Mouse (Mus musculus) liver, embryonic 14.5 days (tissue): Measurements from ENCODE around the gene Mrgprd. TPM values are rescaled to one million over a fixed set of nuclear protein-coding genes. Genes with fewer than 3 reads are reported as not detected.

Experiments
- ATAC-seq: fragments of 200-750 bp; cut with Nextera tagmentation; 2 replicates; pipeline ENCODE4 v1.8.0; 2017; ENCODE audit warnings: moderate number of reproducible peaks, mild to moderate bottlenecking, moderate library complexity; ENCODE audit not compliant: insufficient read depth
- DNase-seq, 3 experiments: peaks; one replicate each; pipeline ENCODE4 v3.0.0-alpha.2; 2012 to 2013; ENCODE audit warnings: low read depth in 3 of 3, low spot score in 3 of 3
- H3K27ac ChIP-seq: fragments of 300-500 bp; sonication (generic); 2 replicates; pipeline ENCODE4 v1.5.1; 2014; ENCODE audit warnings: moderate library complexity, mild to moderate bottlenecking, control low read depth, inconsistent platforms
- H3K27me3 ChIP-seq: fragments of 300-500 bp; sonication (generic); 2 replicates; pipeline ENCODE4 v1.6.1; 2014; ENCODE audit warnings: mild to moderate bottlenecking, low read length, moderate library complexity; ENCODE audit not compliant: control insufficient read depth, insufficient read depth
- H3K36me3 ChIP-seq: fragments of 300-500 bp; sonication (generic); replicated peaks from 2 replicates; pipeline ENCODE4 v1.6.1; 2014; ENCODE audit warnings: low read depth; ENCODE audit not compliant: control insufficient read depth, insufficient read depth
- H3K4me1 ChIP-seq, 2 experiments: fragments of 200-500 bp in 1 of 2; fragments of 300-500 bp in 1 of 2; sonication (generic) in 1 of 2; replicated peaks; 2 replicates each; pipeline ENCODE4 v1.6.1; 2012 to 2014; ENCODE audit warnings: antibody characterized with exemption in 1 of 2, inconsistent platforms in 1 of 2, low read length in 1 of 2; ENCODE audit not compliant: control insufficient read depth in 2 of 2, insufficient read depth in 2 of 2
- H3K4me2 ChIP-seq: fragments of 300-500 bp; sonication (generic); 2 replicates; pipeline ENCODE4 v1.6.1; 2014; ENCODE audit warnings: low read depth, mild to moderate bottlenecking, control low read depth, moderate library complexity
- H3K4me3 ChIP-seq, 2 experiments: fragments of 200-500 bp in 1 of 2; fragments of 300-500 bp in 1 of 2; sonication (generic) in 1 of 2; 2 replicates each; pipeline ENCODE4 v1.5.1; 2012 to 2014; ENCODE audit warnings: low read depth in 2 of 2, low read length in 2 of 2, mild to moderate bottlenecking in 2 of 2, control low read depth in 1 of 2, inconsistent platforms in 1 of 2, moderate library complexity in 1 of 2; ENCODE audit not compliant: insufficient read depth in 1 of 2
- H3K9ac ChIP-seq: fragments of 300-500 bp; sonication (generic); replicated peaks from 2 replicates; pipeline ENCODE4 v1.6.1; 2014; ENCODE audit warnings: mild to moderate bottlenecking, control low read depth, moderate library complexity
- H3K9me3 ChIP-seq: fragments of 300-500 bp; sonication (generic); 2 replicates; pipeline ENCODE4 v1.6.1; 2016; ENCODE audit warnings: low read length, mixed read lengths; ENCODE audit not compliant: control insufficient read depth
- CTCF ChIP-seq: IDR thresholded peaks from 2 replicates; pipeline ENCODE4 v1.5.1; 2016; ENCODE audit warnings: antibody characterized with exemption, low read depth, control low read depth
- EP300 ChIP-seq: IDR thresholded peaks from 2 replicates; pipeline ENCODE4 v1.6.1; 2016; ENCODE audit warnings: antibody characterized with exemption, low read depth
- WGBS: fragments of 180-500 bp; shearing (Covaris S2); extraction: QIAGEN DNeasy Blood & Tissue Kit; methylation state at CpG from one replicate; pipeline ENCODE4 v1.1.7; 2014; ENCODE audit not compliant: insufficient replicate concordance; 5-methylcytosine and 5-hydroxymethylcytosine counted together
- polyA plus RNA-seq, 2 experiments: library from polyadenylated mRNA; depleted of rRNA in 1 of 2; stranded (reverse) in 1 of 2; unstranded in 1 of 2; fragments of >200 nt; fragmentation: Nextera tagmentation in 1 of 2; extraction: Ambion mirVana in 1 of 2; gene quantifications; 2 replicates each; pipeline versions ENCODE4 v1.2.1 to v1.2.3; 2012 to 2014

Mrgprd gene
- polyA plus RNA-seq (2012; rRNA removed): not detected in 2 replicates
- not detected in 2 replicates for polyA plus RNA-seq (2014; fragmentation: Nextera tagmentation; extraction: Ambion mirVana)

DNA sequence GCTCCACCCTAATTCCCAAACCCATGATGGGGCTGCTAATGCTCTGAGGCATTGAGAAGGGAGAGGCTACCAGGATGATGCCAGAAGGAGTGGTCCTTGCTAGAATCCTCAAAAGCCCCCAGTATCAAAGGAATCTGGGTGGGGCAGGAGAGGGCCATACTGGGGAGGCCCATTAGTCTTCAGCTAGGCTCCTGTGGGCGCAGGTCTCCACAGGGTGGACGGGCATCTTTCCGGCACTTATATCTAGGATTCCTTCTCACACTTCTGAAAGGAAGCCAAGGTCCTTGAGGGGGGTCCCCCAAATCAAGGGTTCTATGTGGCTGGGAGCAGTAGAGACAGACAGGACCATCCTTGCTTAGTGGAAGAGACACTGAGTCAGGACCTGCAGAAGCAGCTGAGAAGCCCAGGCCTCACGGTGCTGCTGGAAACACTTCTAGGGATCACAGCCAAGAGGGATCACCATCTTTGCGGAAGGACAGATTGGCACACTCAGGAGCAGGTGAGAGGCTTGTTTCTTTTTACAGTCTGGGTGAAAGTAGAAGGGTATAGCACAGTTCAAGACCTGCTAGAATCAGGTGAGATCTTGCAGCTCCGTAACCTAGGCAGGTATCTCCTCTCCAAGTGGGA lies at the start of gene Mrgprd:
Gene Mrgprd (plus strand): TSS at position 51 of the 627 bp plus-strand sequence.
- no peak for TF ChIP-seq CTCF
- TF ChIP-seq EP300: no peak
- no peak within 1 kb of the TSS for H3K27ac ChIP-seq
- H3K9me3 ChIP-seq: no peaks in the 10 kb centered on the region
- no peaks in the 10 kb centered on the region for H3K27me3 ChIP-seq
- 67% methylated on average over 6 of the region's 6 CpGs for WGBS
- H3K36me3 ChIP-seq: no peaks in the 10 kb centered on the region
- DNase-seq: no peak
- H3K4me3 ChIP-seq: no peak within 1 kb of the TSS
- no peaks in the 10 kb centered on the region for H3K4me1 ChIP-seq
- no peak within 1 kb of the TSS for H3K4me2 ChIP-seq
- no peak within 1 kb of the TSS for H3K9ac ChIP-seq
- no peak for ATAC-seq

- DNase-seq (no peak), ATAC-seq (no peak)
- WGBS: 66% methylated on average over 2 of the region's 2 CpGs
- Histone ChIP-seq H3K4me3 (no peak overlapping the region), H3K9ac (no peak overlapping the region), H3K27me3 (no peaks in the 10 kb centered on the region), H3K4me1 (no peaks in the 10 kb centered on the region), H3K4me2 (no peak overlapping the region), H3K27ac (no peak overlapping the region), H3K9me3 (no peaks in the 10 kb centered on the region), H3K36me3 (no peaks in the 10 kb centered on the region)
- TF ChIP-seq EP300 (no peak), CTCF (no peak)
These were observed 48.6 kb upstream of the Mrgprd start for GRCm38 (mm10) chr7:145266011-145266410.

DNA sequence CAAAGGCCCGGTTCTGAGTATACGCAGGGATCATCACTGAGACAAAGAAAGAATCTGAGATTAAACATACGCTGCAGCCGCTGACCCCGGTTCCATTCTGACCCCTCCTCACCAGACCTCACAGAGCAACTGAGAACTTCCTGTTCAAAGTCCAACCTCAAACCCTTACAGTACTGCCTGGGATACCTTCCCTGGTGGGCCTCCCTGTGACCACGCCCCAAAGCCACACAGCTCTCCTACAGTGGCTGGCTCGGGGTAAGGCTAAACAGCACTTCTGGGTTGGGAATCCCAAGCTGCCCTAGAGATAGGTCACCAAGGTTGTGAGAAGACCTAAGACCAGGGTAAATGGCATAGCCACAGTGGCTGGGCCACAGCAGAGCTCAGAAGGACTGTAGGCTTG lies 45.7 kb upstream of the Mrgprd start:
- Histone ChIP-seq H3K9ac (no peak overlapping the region), H3K27ac (no peak overlapping the region), H3K4me1 (no peaks in the 10 kb centered on the region), H3K27me3 (no peaks in the 10 kb centered on the region), H3K4me2 (no peak overlapping the region), H3K36me3 (no peaks in the 10 kb centered on the region), H3K4me3 (no peak overlapping the region), H3K9me3 (no peaks in the 10 kb centered on the region)
- ATAC-seq (no peak), DNase-seq (no peak)
- 64% methylated on average over 7 of the region's 7 CpGs for WGBS
- TF ChIP-seq CTCF: no peak
- TF ChIP-seq EP300: no peak

- H3K36me3 ChIP-seq: no peaks in the 10 kb centered on the region
- no peak for ATAC-seq
- TF ChIP-seq EP300 (no peak), CTCF (no peak)
- H3K4me3 ChIP-seq: no peak overlapping the region
- H3K4me1 ChIP-seq: no peaks in the 10 kb centered on the region
- H3K9ac ChIP-seq: no peak overlapping the region
- H3K4me2 ChIP-seq: no peak overlapping the region
- no peaks in the 10 kb centered on the region for H3K9me3 ChIP-seq
- 80% methylated on average over 5 of the region's 5 CpGs for WGBS
- no peak for DNase-seq
- no peaks in the 10 kb centered on the region for H3K27me3 ChIP-seq
- H3K27ac ChIP-seq: no peak overlapping the region
These were observed 43.7 kb upstream of the Mrgprd start for GRCm38 (mm10) chr7:145270955-145271354.

GRCm38 (mm10) chr7:145275488-145275887 lies 39.1 kb upstream of the Mrgprd start:
- TF ChIP-seq CTCF: no peak
- TF ChIP-seq EP300: no peak
- no peak overlapping the region for H3K4me2 ChIP-seq
- H3K36me3 ChIP-seq: no peaks in the 10 kb centered on the region
- no peaks in the 10 kb centered on the region for H3K4me1 ChIP-seq
- no peaks in the 10 kb centered on the region for H3K27me3 ChIP-seq
- WGBS: 65% methylated on average over 3 of the region's 3 CpGs
- H3K9ac ChIP-seq: no peak overlapping the region
- H3K27ac ChIP-seq: no peak overlapping the region
- no peaks in the 10 kb centered on the region for H3K9me3 ChIP-seq
- DNase-seq (no peak), ATAC-seq (no peak)
- H3K4me3 ChIP-seq: no peak overlapping the region
